ENCODE assay signal across 8 mouse cellular contexts in genomic region chr11:110380310-110380668, GRCm38 (mm10). TPM values are rescaled to one million over a fixed set of nuclear protein-coding genes. Genes with fewer than 3 reads are reported as not detected.
A peak's percentile ranks its signal among the peaks of the same experiment; 100 is the strongest.
DNase-seq lines count a peak whose midpoint lies in the region; ATAC-seq and TF ChIP-seq lines count a peak whose summit lies in the region.

No protein-coding gene starts in this region.

- 0 out of 2 replicates have a peak, but pooled peaks cover 4% of the 10 kb centered on the region for H3K4me1 ChIP-seq in kidney, postnatal 0 days (replicated peaks; ENCODE audit: insufficient read depth, low read length)
- peaks cover 6% of the 10 kb centered on the region; the same call in 1 of the 2 replicates for H3K4me1 ChIP-seq in embryonic facial prominence, embryonic 13.5 days
- peaks cover 6% of the 10 kb centered on the region; the same call in 1 of the 2 replicates for H3K4me1 ChIP-seq in hindbrain, postnatal 0 days (ENCODE audit: insufficient read depth, low read length)
- H3K4me1 ChIP-seq in midbrain, embryonic 15.5 days = peaks cover 11% of the 10 kb centered on the region

- H3K9me3 ChIP-seq in kidney, postnatal 0 days (replicated peaks; ENCODE audit: low read length) = no peaks in the 10 kb centered on the region
- no peaks in the 10 kb centered on the region for H3K9me3 ChIP-seq in embryonic facial prominence, embryonic 13.5 days
- no peaks in the 10 kb centered on the region for H3K9me3 ChIP-seq in hindbrain, postnatal 0 days (ENCODE audit: low read length)
- no peaks in the 10 kb centered on the region for H3K9me3 ChIP-seq in midbrain, embryonic 15.5 days

- no peaks in the 10 kb centered on the region for H3K27me3 ChIP-seq in kidney, postnatal 0 days (ENCODE audit: insufficient read depth, low read length)
- no peaks in the 10 kb centered on the region for H3K27me3 ChIP-seq in embryonic facial prominence, embryonic 13.5 days
- H3K27me3 ChIP-seq in hindbrain, postnatal 0 days (ENCODE audit: insufficient read depth, low read length) = no peaks in the 10 kb centered on the region
- H3K27me3 ChIP-seq in midbrain, embryonic 15.5 days (replicated peaks) = no peaks in the 10 kb centered on the region

- H3K4me2 ChIP-seq in kidney, postnatal 0 days (ENCODE audit: low read length) = peak overlapping the region; percentile 55
- peak overlapping the region; percentile 69 for H3K4me2 ChIP-seq in embryonic facial prominence, embryonic 13.5 days
- peak overlapping the region; percentile 65 for H3K4me2 ChIP-seq in hindbrain, postnatal 0 days (ENCODE audit: low read depth, low read length)
- H3K4me2 ChIP-seq in midbrain, embryonic 15.5 days = peak overlapping the region; percentile 67

- no peaks in the 10 kb centered on the region for H3K36me3 ChIP-seq in kidney, postnatal 0 days (ENCODE audit: insufficient read depth, low read length)
- H3K36me3 ChIP-seq in embryonic facial prominence, embryonic 13.5 days = no peaks in the 10 kb centered on the region
- no peaks in the 10 kb centered on the region for H3K36me3 ChIP-seq in hindbrain, postnatal 0 days (ENCODE audit: insufficient read depth, low read length)
- no peaks in the 10 kb centered on the region for H3K36me3 ChIP-seq in midbrain, embryonic 15.5 days (replicated peaks)

- ATAC-seq in kidney, postnatal 0 days (replicated peaks; ENCODE audit: low FRiP score, low read depth) = no peak
- no peak for ATAC-seq in embryonic facial prominence, embryonic 13.5 days (ENCODE audit: insufficient number of reproducible peaks, insufficient read depth, low FRiP score, low TSS enrichment, low read depth)
- ATAC-seq in hindbrain, postnatal 0 days = no peak
- no peak for ATAC-seq in midbrain, embryonic 15.5 days (replicated peaks)

- DNase-seq in kidney, postnatal 0 days (ENCODE audit: low spot score) = no peak
- DNase-seq in kidney, adult 11 months = no peak
- DNase-seq in hindbrain, postnatal 0 days (ENCODE audit: low spot score) = no peak
- DNase-seq in testis, postnatal 10 days (ENCODE audit: low spot score) = no peak
- DNase-seq in frontal cortex, adult 2 months (ENCODE audit: extremely low spot score in 1 of 2, low spot score in 1 of 2) = no peak
- no peak for DNase-seq in layer of hippocampus, adult 11-12 months (ENCODE audit: low spot score)

- TF ChIP-seq CTCF in kidney, postnatal 0 days (IDR thresholded peaks at IDR 0.05; ENCODE audit: low read depth) = no peak
- no peak for TF ChIP-seq CTCF in hindbrain, postnatal 0 days (IDR thresholded peaks at IDR 0.05; ENCODE audit: low read depth)

- peak overlapping the region; percentile 65; the same call in 1 of the 2 replicates for H3K27ac ChIP-seq in kidney, postnatal 0 days
- peak overlapping the region; percentile 61 for H3K27ac ChIP-seq in embryonic facial prominence, embryonic 13.5 days
- H3K27ac ChIP-seq in hindbrain, postnatal 0 days = no peak overlapping the region
- no peak overlapping the region for H3K27ac ChIP-seq in midbrain, embryonic 15.5 days

- 0 out of 2 replicates have a peak overlapping the region, but pooled peaks have one; percentile 3 for H3K9ac ChIP-seq in kidney, postnatal 0 days (ENCODE audit: low read depth, low read length)
- H3K9ac ChIP-seq in embryonic facial prominence, embryonic 13.5 days = peak overlapping the region; percentile 61
- 0 out of 2 replicates have a peak overlapping the region, but pooled peaks have one; percentile 13 for H3K9ac ChIP-seq in hindbrain, postnatal 0 days (replicated peaks; ENCODE audit: low read length)
- H3K9ac ChIP-seq in midbrain, embryonic 15.5 days = no peak overlapping the region

- H3K4me3 ChIP-seq in kidney, postnatal 0 days (replicated peaks; ENCODE audit: low read depth, low read length) = peak overlapping the region; percentile 14; the same call in 1 of the 2 replicates
- H3K4me3 ChIP-seq in embryonic facial prominence, embryonic 13.5 days = peak overlapping the region; percentile 40
- H3K4me3 ChIP-seq in hindbrain, postnatal 0 days (ENCODE audit: low read length) = peak overlapping the region; percentile 30
- peak overlapping the region; percentile 33 for H3K4me3 ChIP-seq in midbrain, embryonic 15.5 days

- WGBS in kidney, postnatal 0 days = 26% methylated on average over 15 of the region's 15 CpGs
- 25% methylated on average over 15 of the region's 15 CpGs for WGBS in embryonic facial prominence, embryonic 13.5 days
- 26% methylated on average over 15 of the region's 15 CpGs for WGBS in hindbrain, postnatal 0 days
- 28% methylated on average over 15 of the region's 15 CpGs for WGBS in midbrain, embryonic 15.5 days

RNA-seq across cellular contexts. Expression of gene Map2k6, which starts 18.6 kb away (rescaled TPM):
- 12.7 and 12.8 TPM in 2 replicates for polyA plus RNA-seq in kidney, postnatal 0 days (2015; fragmentation: Nextera tagmentation; extraction: Ambion mirVana)
- 38.1 and 38.6 TPM in 2 replicates for polyA plus RNA-seq in embryonic facial prominence, embryonic 13.5 days (2015; fragmentation: Nextera tagmentation; extraction: Ambion mirVana)
- total RNA-seq in hindbrain, postnatal 0 days (2014; rRNA removed) = 19.1 and 21.2 TPM in 2 replicates
- polyA plus RNA-seq in hindbrain, postnatal 0 days (2015; fragmentation: Nextera tagmentation; extraction: Ambion mirVana) = 16.3 and 16.4 TPM in 2 replicates
- 23.9 and 24.0 TPM in 2 replicates for polyA plus RNA-seq in midbrain, embryonic 15.5 days (2015; fragmentation: Nextera tagmentation; extraction: Ambion mirVana)
- polyA plus RNA-seq in frontal cortex, adult 2 months (2012; rRNA removed) = 10.7 TPM in 2 replicates

RNA-seq across cellular contexts. Expression of gene Abca5, which starts 42.8 kb away (rescaled TPM):
- 2.2 and 4.2 TPM in 2 replicates for polyA plus RNA-seq in kidney, postnatal 0 days (2015; fragmentation: Nextera tagmentation; extraction: Ambion mirVana)
- 6.0 and 7.1 TPM in 2 replicates for polyA plus RNA-seq in embryonic facial prominence, embryonic 13.5 days (2015; fragmentation: Nextera tagmentation; extraction: Ambion mirVana)
- 25.4 and 26.3 TPM in 2 replicates for total RNA-seq in hindbrain, postnatal 0 days (2014; rRNA removed)
- polyA plus RNA-seq in hindbrain, postnatal 0 days (2015; fragmentation: Nextera tagmentation; extraction: Ambion mirVana) = 14.6 and 15.9 TPM in 2 replicates
- polyA plus RNA-seq in midbrain, embryonic 15.5 days (2015; fragmentation: Nextera tagmentation; extraction: Ambion mirVana) = 9.4 and 9.6 TPM in 2 replicates
- polyA plus RNA-seq in frontal cortex, adult 2 months (2012; rRNA removed) = 11.0 and 12.5 TPM in 2 replicates

Comparison
In these comparisons a context has a peak if more than half of its experiments do, and no peak if none do; other contexts are left out.
1. H3K27ac ChIP-seq: peak in kidney, postnatal 0 days (single experiment) and embryonic facial prominence, embryonic 13.5 days (single experiment); none in hindbrain, postnatal 0 days (single experiment) and midbrain, embryonic 15.5 days (single experiment).
2. Peak in every context shown above with its lines, with median percentiles within 50 percentile points of each other: H3K4me2 ChIP-seq and H3K4me3 ChIP-seq.